ENCODE assay signal across 24 mouse cellular contexts in genomic region chr2:49964899-49965298, GRCm38 (mm10).
DNase-seq lines count a peak whose midpoint lies in the region; ATAC-seq and TF ChIP-seq lines count a peak whose summit lies in the region.
"Had no signal": no experiment of that assay in that cellular context is flagged by ENCODE, and none has a peak within 500 bp of the region (broad histone marks: within the 10 kb centered on the region; RNA-seq: fewer than 3 reads in every experiment).

No protein-coding gene starts in this region.

- no peak for TF ChIP-seq POLR2A in CH12.LX (IDR thresholded peaks at IDR 0.05; ENCODE audit: low read depth, low read length)

- in situ Hi-C loops in CH12.LX (cut with MboI; ENCODE audit: low pct_ligation_motif_present, low pct_unique_long_range_greater_than_20kb, low sequenced_read_pairs), result no loop called here

- ATAC-seq in granulocyte monocyte progenitor cell, adult 5-6 weeks (replicated peaks; ENCODE audit: poor library complexity, severe bottlenecking), result peak; percentile 83
- peak; percentile 73 for ATAC-seq in megakaryocyte progenitor cell, adult 5-6 weeks (replicated peaks; ENCODE audit: poor library complexity)
- ATAC-seq: activated CD4-positive, CD25-positive, alpha-beta regulatory T cell, adult 4 months; CD4-positive, CD25-positive, alpha-beta regulatory T cell, adult 4 months; forebrain, embryonic 13.5 days; forebrain, embryonic 15.5 days; forebrain, postnatal 0 days; Patski had no signal

- TF ChIP-seq CTCF in CH12.LX (conservative IDR thresholded peaks at IDR 0.05 in 1 of 2, IDR thresholded peaks at IDR 0.05 in 1 of 2; ENCODE audit: low read depth in 2 of 2, low read length in 2 of 2), result no peak

- H3K27me3 ChIP-seq in CH12.LX (replicated peaks), result no peaks in the 10 kb centered on the region
- H3K27me3 ChIP-seq: embryonic facial prominence, embryonic 12.5 days; forebrain, embryonic 13.5 days; forebrain, embryonic 15.5 days had no signal

- no peak overlapping the region for H3K27ac ChIP-seq in CH12.LX (ENCODE audit: insufficient read depth, low read depth)
- H3K27ac ChIP-seq: embryonic facial prominence, embryonic 10.5 days; embryonic facial prominence, embryonic 12.5 days; forebrain, embryonic 13.5 days; forebrain, embryonic 15.5 days had no signal

- DNase-seq in 416B (ENCODE audit: low read depth) (peak; percentile 21), CH12.LX (ENCODE audit: extremely low read depth) (peak; percentile 44)
- DNase-seq in heart, adult 11 months, result no peak
- DNase-seq in kidney, postnatal 10 days, result no peak
- no peak for DNase-seq in cerebellum, postnatal 4 days (ENCODE audit: low spot score in 2 of 2)
- DNase-seq: adrenal gland, adult 8-10 months; adrenal gland, postnatal 14 days; adrenal gland, postnatal 36 days; B cell, adult 2 months; cerebellum, adult 11-12 months; cerebellum, adult 2 months; cerebellum, adult 9-10 months; cerebellum, postnatal 10 days; cerebellum, postnatal 25 days; forebrain, postnatal 0 days had no signal

- H3K79me2 ChIP-seq in CH12.LX (replicated peaks; ENCODE audit: control insufficient read depth, extremely low read depth, insufficient read depth, poor library complexity, severe bottlenecking), result no peaks in the 10 kb centered on the region

- no peak for TF ChIP-seq RAD21 in CH12.LX (IDR thresholded peaks at IDR 0.05; ENCODE audit: low read depth, low read length)

- no peak overlapping the region for H3K4me3 ChIP-seq in CH12.LX (replicated peaks in 1 of 3; ENCODE audit: low read depth in 2 of 3, low read length in 2 of 3, poor library complexity in 1 of 3)
- H3K4me3 ChIP-seq: embryonic facial prominence, embryonic 10.5 days; embryonic facial prominence, embryonic 12.5 days; forebrain, embryonic 13.5 days; forebrain, embryonic 15.5 days had no signal

- no peak overlapping the region for H3K9ac ChIP-seq in CH12.LX (ENCODE audit: insufficient read depth, low read depth)
- H3K9ac ChIP-seq: embryonic facial prominence, embryonic 12.5 days; forebrain, embryonic 13.5 days; forebrain, embryonic 15.5 days; forebrain, postnatal 0 days had no signal

- H3K4me1 ChIP-seq in CH12.LX (ENCODE audit: control insufficient read depth in 1 of 2, insufficient read depth in 2 of 2), result peaks cover 0 to 21% of the 10 kb centered on the region in 2 experiments; a peak in 2 of 4 replicates
- H3K4me1 ChIP-seq: embryonic facial prominence, embryonic 12.5 days had no signal

- no peaks in the 10 kb centered on the region for H3K36me3 ChIP-seq in CH12.LX (replicated peaks in 1 of 2; ENCODE audit: control insufficient read depth in 1 of 2, insufficient read depth in 1 of 2, low read length in 1 of 2)
- H3K36me3 ChIP-seq: embryonic facial prominence, embryonic 10.5 days; embryonic facial prominence, embryonic 12.5 days; forebrain, embryonic 15.5 days had no signal

- H3K4me2 ChIP-seq in CH12.LX (ENCODE audit: insufficient read depth, low read depth, poor library complexity, severe bottlenecking), result no peak overlapping the region
- H3K4me2 ChIP-seq: embryonic facial prominence, embryonic 12.5 days; forebrain, embryonic 13.5 days; forebrain, embryonic 15.5 days had no signal

- H3K9me3 ChIP-seq in CH12.LX (replicated peaks; ENCODE audit: low read length), result no peaks in the 10 kb centered on the region
- H3K9me3 ChIP-seq: embryonic facial prominence, embryonic 10.5 days; embryonic facial prominence, embryonic 12.5 days; forebrain, embryonic 13.5 days; forebrain, embryonic 15.5 days had no signal

- TF ChIP-seq EP300 in CH12.LX (IDR thresholded peaks at IDR 0.05; ENCODE audit: low read length), result no peak

- dilution Hi-C loops in CH12.LX (cut with MboI; ENCODE audit: extremely low pct_ligation_motif_present, extremely low pct_unique_long_range_greater_than_20kb, low sequenced_read_pairs), result no loop called here

TF ChIP-seq in CH12.LX, 34 proteins besides CTCF, POLR2A, EP300 and RAD21:
- TF ChIP-seq TBP (conservative IDR thresholded peaks at IDR 0.05; ENCODE audit: low read depth, low read length) (no peak), ZNF384 (IDR thresholded peaks at IDR 0.05; ENCODE audit: low read depth, low read length) (no peak), ETS1 (conservative IDR thresholded peaks at IDR 0.05; ENCODE audit: low read depth, low read length) (no peak), MAFK (IDR thresholded peaks at IDR 0.05; ENCODE audit: insufficient replicate concordance, low read length) (no peak), MAZ (IDR thresholded peaks at IDR 0.05; ENCODE audit: low read depth, low read length) (no peak), MYC (IDR thresholded peaks at IDR 0.05; ENCODE audit: low read depth, low read length) (no peak), TCF12 (IDR thresholded peaks at IDR 0.05; ENCODE audit: low read depth, low read length) (no peak), CHD2 (IDR thresholded peaks at IDR 0.05; ENCODE audit: low read length) (no peak), MAX (IDR thresholded peaks at IDR 0.05; ENCODE audit: low read length) (no peak)
TF ChIP-seq in CH12.LX: peak in this region for 0.

Comparison
In these comparisons a context has a peak if more than half of its experiments do, and no peak if none do; other contexts are left out.
1. DNase-seq: peak in 416B (single experiment) and CH12.LX (single experiment); none in heart, adult 11 months (single experiment), kidney, postnatal 10 days (single experiment) and cerebellum, postnatal 4 days (0 of 2).